Mouse (Mus musculus) CD4-positive naive resting alpha-beta T cell, adult 76 days (primary cell): ENCODE results near the gene Zfp36l1. TPM values are rescaled to one million over a fixed set of nuclear protein-coding genes. Genes with fewer than 3 reads are reported as not detected.

Experiments used
- total RNA-seq: library from RNA; stranded (reverse); gene quantifications from one replicate; pipeline ENCODE4 v1.2.4, GENCODE M21; 2023

Gene Zfp36l1
- total RNA-seq: 443 TPM

GRCm38 (mm10) chr12:80112852-80113551, at the start of gene Zfp36l1:
Gene Zfp36l1, minus strand, starts transcription at chr12:80113013.

Other genes starting within 250 kb of the Zfp36l1 start
- gene Actn1, start 147.4 kb upstream of the Zfp36l1 start, total RNA-seq: 344 TPM